Mouse (Mus musculus): ENCODE results near the gene Tuba3a.

The Tuba3a gene

GRCm38 (mm10) chr6:125231117-125232044 lies 54.5 kb downstream of the Tuba3a start, which contains the start of gene Tapbpl:
Tapbpl (minus strand) TSS chr6:125231860.
- peak in 1 of 2 experiments; percentile 45 for DNase-seq (ENCODE audit: low spot score in 2 of 2)

DNA sequence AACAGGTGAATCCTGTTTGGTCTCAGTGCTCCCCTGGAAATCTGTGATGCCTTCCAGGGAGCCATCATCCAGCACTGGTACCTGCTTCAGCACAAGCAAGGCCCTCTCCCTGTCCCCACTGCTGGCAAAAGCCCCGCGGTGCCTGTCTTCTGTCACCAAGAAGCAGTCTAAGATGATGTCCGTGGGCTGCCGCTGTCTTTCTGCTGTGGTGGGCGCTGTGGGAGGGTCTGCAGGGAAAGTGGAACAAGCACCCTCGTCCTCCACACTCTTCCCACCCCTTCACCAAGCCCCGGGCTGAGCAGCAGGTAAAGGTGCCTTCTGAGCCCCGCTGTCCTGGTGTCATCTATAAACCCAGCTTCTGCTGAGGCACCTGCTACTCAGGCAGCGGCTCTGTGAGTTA lies 55.3 kb downstream of the Tuba3a start:
- no peak for DNase-seq (ENCODE audit: low spot score in 2 of 2)
